Mouse (Mus musculus) hindbrain, embryonic 10.5 days (tissue): Measurements from ENCODE around the gene Sprtn. TPM values are rescaled to one million over a fixed set of nuclear protein-coding genes. Genes with fewer than 3 reads are reported as not detected.

Experiments used
- DNase-seq: peaks from one replicate; pipeline ENCODE4 v3.0.0-alpha.2; 2017; ENCODE audit warnings: low spot score
- H3K27ac ChIP-seq: fragments of 300-500 bp; sonication (generic); 2 replicates; pipeline ENCODE4 v1.5.1; 2016; ENCODE audit warnings: mild to moderate bottlenecking, moderate library complexity
- H3K27me3 ChIP-seq: fragments of 300-500 bp; sonication (generic); 2 replicates; pipeline ENCODE4 v1.6.1; 2016; ENCODE audit warnings: mild to moderate bottlenecking; ENCODE audit not compliant: poor library complexity, insufficient read depth, severe bottlenecking
- H3K36me3 ChIP-seq: fragments of 300-500 bp; sonication (generic); 2 replicates; pipeline ENCODE4 v1.6.1; 2016; ENCODE audit warnings: mild to moderate bottlenecking, moderate library complexity
- H3K4me1 ChIP-seq: fragments of 300-500 bp; sonication (generic); replicated peaks from 2 replicates; pipeline ENCODE4 v1.6.1; 2016; ENCODE audit warnings: mild to moderate bottlenecking
- H3K4me3 ChIP-seq: fragments of 300-500 bp; sonication (generic); 2 replicates; pipeline ENCODE4 v1.5.1; 2016; ENCODE audit warnings: mild to moderate bottlenecking, moderate library complexity
- H3K9me3 ChIP-seq: fragments of 300-500 bp; sonication (generic); 2 replicates; pipeline ENCODE4 v1.6.1; 2016; ENCODE audit warnings: mild to moderate bottlenecking, moderate library complexity
- WGBS: fragments of 180-500 bp; shearing (Covaris S2); methylation state at CpG from one replicate; pipeline ENCODE4 v1.1.7; 2016; 5-methylcytosine and 5-hydroxymethylcytosine counted together
- polyA plus RNA-seq: library from polyadenylated mRNA; unstranded; fragments of >200 nt; fragmentation: Nextera tagmentation; extraction: Ambion mirVana; gene quantifications from 2 replicates; pipeline ENCODE4 v1.2.1, GENCODE M21; 2016

Gene Sprtn
- polyA plus RNA-seq, 1 experiment from 2014 or later: 11.0 TPM

- whole genome bisulfite sequencing: 84% methylated on average over 8 of the region's 8 CpGs
Measured at GRCm38 (mm10) chr8:124954572-124955082, 56.9 kb downstream of the Sprtn start.

More at GRCm38 (mm10) chr8:124954572-124955082, 56.9 kb downstream of the Sprtn start:
- no peak for DNase-seq
- Histone ChIP-seq H3K27me3 (no peaks in the 10 kb centered on the region), H3K27ac (no peak overlapping the region), H3K9me3 (no peaks in the 10 kb centered on the region), H3K4me3 (no peak overlapping the region), H3K4me1 (peaks cover 24% of the 10 kb centered on the region), H3K36me3 (0 out of 2 replicates have a peak, but pooled peaks cover 2% of the 10 kb centered on the region)

Other genes with a start within 250 kb of the Sprtn start
- 20.1 and 22.2 TPM in 2 replicates for gene 2310022B05Rik, start 234.5 kb upstream of the Sprtn start, polyA plus RNA-seq
- gene Ttc13, start 175.9 kb upstream of the Sprtn start, polyA plus RNA-seq: 49.2 and 49.7 TPM in 2 replicates
- 34.3 and 38.1 TPM in 2 replicates for gene Arv1, start 175.7 kb upstream of the Sprtn start, polyA plus RNA-seq
- 4.3 and 6.7 TPM in 2 replicates for gene Fam89a, start 146.1 kb upstream of the Sprtn start, polyA plus RNA-seq
- gene Trim67, start 104.8 kb upstream of the Sprtn start, polyA plus RNA-seq: 0.81 and 3.3 TPM in 2 replicates
- gene Gnpat, start 34.9 kb upstream of the Sprtn start, polyA plus RNA-seq: 143 and 147 TPM in 2 replicates
- 51.4 and 71.3 TPM in 2 replicates for gene 2810004N23Rik, start 34.8 kb upstream of the Sprtn start, polyA plus RNA-seq
- gene Exoc8, start 181 bp upstream of the Sprtn start, polyA plus RNA-seq: 8.4 and 9.5 TPM in 2 replicates
- 10.1 and 12.2 TPM in 2 replicates for gene Egln1, start 51.4 kb downstream of the Sprtn start, polyA plus RNA-seq
- gene Tsnax, start 115.1 kb downstream of the Sprtn start, polyA plus RNA-seq: 128 and 131 TPM in 2 replicates
- 1.6 and 2.1 TPM in 2 replicates for gene Disc1, start 156.3 kb downstream of the Sprtn start, polyA plus RNA-seq